Mouse (Mus musculus) embryonic facial prominence, embryonic 10.5 days (tissue): ENCODE data around the gene Slc22a18. TPM values are rescaled to one million over a fixed set of nuclear protein-coding genes. Genes with fewer than 3 reads are reported as not detected.

ENCODE experiments used
- DNase-seq: peaks from one replicate; pipeline ENCODE4 v3.0.0-alpha.2; 2017; ENCODE audit warnings: low spot score
- H3K27ac ChIP-seq: fragments of 300-500 bp; sonication (generic); replicated peaks from 2 replicates; pipeline ENCODE4 v1.5.1; 2016; ENCODE audit warnings: mild to moderate bottlenecking
- H3K27me3 ChIP-seq: fragments of 300-500 bp; sonication (generic); replicated peaks from 2 replicates; pipeline ENCODE4 v1.6.1; 2016; ENCODE audit warnings: low read depth, mild to moderate bottlenecking; ENCODE audit not compliant: poor library complexity, severe bottlenecking
- H3K36me3 ChIP-seq: fragments of 300-500 bp; sonication (generic); replicated peaks from 2 replicates; pipeline ENCODE4 v1.6.1; 2016; ENCODE audit warnings: mild to moderate bottlenecking, moderate library complexity
- H3K4me1 ChIP-seq: fragments of 300-500 bp; sonication (generic); 2 replicates; pipeline ENCODE4 v1.6.1; 2016
- H3K4me3 ChIP-seq: fragments of 300-500 bp; sonication (generic); 2 replicates; pipeline ENCODE4 v1.5.1; 2016; ENCODE audit warnings: mild to moderate bottlenecking, moderate library complexity
- H3K9me3 ChIP-seq: fragments of 300-500 bp; sonication (generic); 2 replicates; pipeline ENCODE4 v1.6.1; 2016; ENCODE audit warnings: mild to moderate bottlenecking
- WGBS: fragments of 180-500 bp; shearing (Covaris S2); methylation state at CpG from one replicate; pipeline ENCODE4 v1.1.7; 2016; 5-methylcytosine and 5-hydroxymethylcytosine counted together
- polyA plus RNA-seq: library from polyadenylated mRNA; unstranded; fragments of >200 nt; fragmentation: Nextera tagmentation; extraction: Ambion mirVana; gene quantifications from 2 replicates; pipeline ENCODE4 v1.2.1, GENCODE M21; 2016

Gene Slc22a18
- polyA plus RNA-seq = 0.26 and 0.96 TPM in 2 replicates

DNA sequence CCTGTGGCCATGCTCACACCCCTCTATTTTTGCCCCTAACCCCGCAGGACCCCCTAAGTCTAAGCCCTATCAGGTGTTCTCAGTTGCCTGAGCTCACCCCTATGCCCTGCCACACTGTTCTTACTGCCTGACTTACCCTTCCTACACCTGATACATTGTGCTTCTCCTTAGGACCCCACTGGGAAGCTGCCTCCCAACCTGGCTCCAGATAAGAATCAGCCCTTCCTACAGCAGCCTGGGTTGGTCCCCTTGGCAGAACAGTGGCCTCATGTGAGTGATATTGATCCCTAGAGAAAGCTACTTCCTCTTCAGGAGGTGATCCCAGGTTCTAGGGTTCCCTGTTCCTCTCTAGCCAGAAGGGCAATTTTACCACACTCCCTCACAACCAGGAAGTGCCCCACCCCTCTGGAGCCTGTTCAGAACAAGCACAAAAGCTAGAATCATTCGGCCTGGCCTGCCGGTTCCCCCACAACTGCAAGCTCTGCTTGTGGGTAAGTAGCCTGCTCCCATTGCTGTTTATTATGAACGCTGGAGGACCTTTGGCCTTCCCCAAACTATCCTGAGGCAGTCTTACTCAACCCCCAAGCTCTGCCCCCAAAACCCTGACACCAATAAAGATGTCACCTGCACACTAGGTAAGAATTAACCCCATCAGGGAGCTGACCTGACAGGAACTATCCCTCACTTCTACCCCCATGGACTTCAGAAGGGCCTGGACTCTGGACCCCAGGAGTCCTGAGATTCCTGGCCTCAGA lies at the start of gene Slc22a18:
Slc22a18 (plus strand) TSS at position 390 of the 755 bp plus-strand sequence.
- WGBS = 49% methylated on average over 4 of the region's 4 CpGs
- Histone ChIP-seq H3K27ac (no peak within 1 kb of the TSS), H3K36me3 (no peaks in the 10 kb centered on the region), H3K4me1 (peaks cover 12% of the 10 kb centered on the region), H3K4me3 (no peak within 1 kb of the TSS), H3K9me3 (no peaks in the 10 kb centered on the region), H3K27me3 (peaks cover 26% of the 10 kb centered on the region)
- no peak for DNase-seq

DNA sequence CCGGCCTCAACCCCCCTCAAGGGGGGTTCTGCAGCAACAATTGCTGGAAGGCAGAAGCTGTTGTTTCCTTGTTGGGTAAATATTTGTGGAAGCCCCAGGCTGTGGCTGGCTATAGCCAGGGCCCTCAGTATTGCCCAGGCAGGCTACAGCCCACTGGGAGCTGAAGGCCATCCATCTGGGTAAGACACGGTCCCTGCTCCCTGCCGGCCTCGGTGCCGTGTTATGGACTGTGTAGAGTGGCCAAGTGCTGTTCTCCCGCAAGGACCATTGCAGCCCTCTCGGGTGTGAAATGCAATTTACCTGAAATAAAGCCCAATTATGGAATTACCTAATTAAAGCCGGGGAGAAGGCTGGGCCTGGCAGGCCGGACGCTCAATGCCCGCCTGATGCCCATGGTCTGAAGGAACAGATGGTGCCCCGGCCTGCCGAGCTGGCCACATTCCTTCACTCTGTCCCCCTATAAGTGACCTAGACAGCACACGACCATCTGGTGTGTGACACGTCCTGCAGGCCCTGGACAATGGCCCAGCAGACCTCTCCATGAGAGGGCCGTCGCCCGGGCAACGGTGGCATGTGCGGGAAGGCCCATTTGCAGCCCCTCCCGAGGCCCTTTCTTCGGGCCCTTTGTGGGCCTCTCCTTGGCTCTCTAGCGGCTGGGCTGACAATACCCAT lies 45.3 kb upstream of the Slc22a18 start:
- Histone ChIP-seq H3K4me1 (peaks cover 26% of the 10 kb centered on the region), H3K4me3 (no peak overlapping the region), H3K27me3 (peaks cover 81% of the 10 kb centered on the region), H3K9me3 (no peaks in the 10 kb centered on the region), H3K36me3 (no peaks in the 10 kb centered on the region), H3K27ac (peak overlapping the region; percentile 68)
- 63% methylated on average over 23 of the region's 23 CpGs for WGBS
- peak; percentile 67 for DNase-seq

DNA sequence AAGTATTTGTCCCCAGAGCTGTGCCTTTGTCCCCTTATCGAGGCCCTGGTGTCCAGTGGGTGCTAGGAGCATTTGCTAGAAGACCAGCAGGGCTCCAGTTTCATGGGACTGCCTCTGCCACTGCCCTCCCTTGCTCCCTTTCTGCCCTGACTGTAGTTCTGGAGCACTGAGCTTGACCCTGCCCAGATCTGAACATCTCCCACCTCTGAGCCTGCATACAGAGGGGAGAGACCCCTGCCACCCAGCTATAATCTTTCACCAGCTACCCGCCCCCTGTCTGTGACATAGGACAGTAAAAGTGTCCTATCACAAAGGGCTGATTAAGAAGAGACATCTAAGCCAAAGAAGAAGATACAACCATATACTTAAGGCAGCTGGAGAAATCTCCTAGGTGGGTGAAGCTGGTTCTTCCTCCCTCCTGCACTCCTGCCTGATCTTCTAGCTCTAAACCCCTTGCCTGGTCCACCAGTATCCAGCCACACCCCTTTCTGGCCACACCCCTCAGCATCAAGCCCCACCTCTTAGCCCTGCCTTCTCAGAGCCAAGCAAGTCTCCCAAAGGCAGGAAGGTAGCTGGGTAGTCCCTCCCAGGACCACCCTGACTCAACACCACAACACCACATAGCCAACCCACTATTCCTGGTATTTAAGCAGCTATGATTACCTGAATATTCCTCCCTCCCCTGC lies 44.6 kb upstream of the Slc22a18 start:
- H3K36me3 ChIP-seq = no peaks in the 10 kb centered on the region
- WGBS = 70% methylated on average over 2 of the region's 2 CpGs
- DNase-seq = no peak
- no peak overlapping the region for H3K4me3 ChIP-seq
- peaks cover 30% of the 10 kb centered on the region for H3K4me1 ChIP-seq
- no peaks in the 10 kb centered on the region for H3K9me3 ChIP-seq
- peak overlapping the region; percentile 68 for H3K27ac ChIP-seq
- H3K27me3 ChIP-seq = peaks cover 88% of the 10 kb centered on the region

GRCm38 (mm10) chr7:143432631-143433030 lies 40.9 kb upstream of the Slc22a18 start:
- Histone ChIP-seq H3K9me3 (no peaks in the 10 kb centered on the region), H3K36me3 (no peaks in the 10 kb centered on the region), H3K4me1 (peaks cover 35% of the 10 kb centered on the region), H3K4me3 (no peak overlapping the region), H3K27ac (no peak overlapping the region), H3K27me3 (peaks cover 96% of the 10 kb centered on the region)
- DNase-seq = no peak
- WGBS = 70% methylated on average over 1 of the region's 1 CpGs

- WGBS = 68% methylated on average over 7 of the region's 7 CpGs
- H3K27ac ChIP-seq = no peak overlapping the region; the same call in 1 of the 2 replicates
- DNase-seq = no peak
- H3K36me3 ChIP-seq = no peaks in the 10 kb centered on the region
- no peak overlapping the region for H3K4me3 ChIP-seq
- no peaks in the 10 kb centered on the region for H3K9me3 ChIP-seq
- peaks cover 95% of the 10 kb centered on the region for H3K27me3 ChIP-seq
- H3K4me1 ChIP-seq = peaks cover 35% of the 10 kb centered on the region
Observed at GRCm38 (mm10) chr7:143433331-143433730, 40.2 kb upstream of the Slc22a18 start.

DNA sequence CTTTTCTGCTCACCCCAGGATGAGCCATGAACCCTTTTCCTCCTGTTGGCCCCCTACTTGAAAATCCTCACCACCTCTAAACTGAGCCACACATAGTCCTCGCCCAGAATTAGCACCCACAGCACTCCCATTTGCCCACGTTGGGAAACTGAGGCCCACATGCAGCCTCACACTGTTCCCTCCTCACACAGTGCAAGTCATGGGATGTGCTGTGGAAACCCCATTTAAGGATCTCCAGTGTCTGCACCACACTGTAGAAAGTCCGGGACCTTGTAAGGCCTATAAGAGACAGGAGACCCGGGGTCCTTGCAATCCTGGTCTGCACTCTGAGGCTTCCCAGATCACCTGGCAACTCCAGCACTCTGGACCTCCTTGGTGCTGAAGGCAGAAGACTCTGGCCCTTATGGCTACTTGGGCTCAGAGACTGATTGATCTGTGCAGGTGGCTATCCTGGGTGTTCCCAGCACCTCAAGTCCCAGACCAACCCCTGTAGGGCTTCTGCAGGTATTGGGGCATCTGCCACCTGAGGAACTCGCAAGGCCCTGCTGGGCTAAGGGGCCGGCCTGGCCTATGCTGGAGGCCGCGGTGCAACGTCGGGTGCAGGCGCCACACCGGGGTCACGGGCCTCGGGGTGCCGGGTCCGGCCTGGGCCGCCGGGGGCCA lies 36.2 kb upstream of the Slc22a18 start:
- H3K36me3 ChIP-seq = no peaks in the 10 kb centered on the region
- no peaks in the 10 kb centered on the region for H3K9me3 ChIP-seq
- 16% methylated on average over 18 of the region's 18 CpGs for WGBS
- H3K27ac ChIP-seq = peak overlapping the region; percentile 96
- peaks cover 37% of the 10 kb centered on the region for H3K4me1 ChIP-seq
- peaks cover 97% of the 10 kb centered on the region for H3K27me3 ChIP-seq
- H3K4me3 ChIP-seq = peak overlapping the region; percentile 66
- no peak for DNase-seq

- peaks cover 38% of the 10 kb centered on the region for H3K4me1 ChIP-seq
- H3K27me3 ChIP-seq = peaks cover 97% of the 10 kb centered on the region
- peak; percentile 78 for DNase-seq
- 1% methylated on average over 62 of the region's 63 CpGs for WGBS
- H3K9me3 ChIP-seq = no peaks in the 10 kb centered on the region
- H3K36me3 ChIP-seq = no peaks in the 10 kb centered on the region
- H3K27ac ChIP-seq = peak overlapping the region; percentile 96
- peak overlapping the region; percentile 66 for H3K4me3 ChIP-seq
Observed at GRCm38 (mm10) chr7:143437894-143438581, 35.5 kb upstream of the Slc22a18 start.

GRCm38 (mm10) chr7:143438965-143439364 lies 34.6 kb upstream of the Slc22a18 start:
- Histone ChIP-seq H3K9me3 (no peaks in the 10 kb centered on the region), H3K27ac (no peak overlapping the region), H3K4me1 (peaks cover 40% of the 10 kb centered on the region), H3K4me3 (peak overlapping the region; percentile 18; the same call in 1 of the 2 replicates), H3K36me3 (no peaks in the 10 kb centered on the region), H3K27me3 (peaks cover 97% of the 10 kb centered on the region)
- WGBS = 53% methylated on average over 1 of the region's 1 CpGs
- DNase-seq = no peak

DNA sequence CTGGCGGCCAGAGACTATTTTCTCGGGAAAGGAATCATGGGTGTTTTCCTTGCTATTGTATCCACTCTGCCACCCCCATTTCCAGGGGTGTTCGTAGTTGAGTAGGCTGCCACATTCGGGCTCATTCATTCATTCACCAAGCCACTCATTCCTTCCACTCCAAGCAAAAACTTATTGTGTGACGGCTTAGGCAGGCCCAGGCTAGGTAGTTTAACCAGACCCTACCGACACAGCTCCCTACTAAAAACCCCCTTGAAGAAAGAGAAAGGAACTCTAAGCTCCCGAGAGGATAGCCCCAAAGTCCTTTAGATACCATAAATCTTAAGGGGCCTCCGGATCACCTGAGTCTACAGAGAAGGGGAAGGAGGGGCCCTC lies 29.0 kb upstream of the Slc22a18 start:
- Histone ChIP-seq H3K27ac (peak overlapping the region; percentile 52; the same call in 1 of the 2 replicates), H3K9me3 (no peaks in the 10 kb centered on the region), H3K4me3 (peak overlapping the region; percentile 54; the same call in 1 of the 2 replicates), H3K27me3 (peaks cover 98% of the 10 kb centered on the region), H3K4me1 (peaks cover 40% of the 10 kb centered on the region), H3K36me3 (no peaks in the 10 kb centered on the region)
- DNase-seq = no peak
- WGBS = 21% methylated on average over 8 of the region's 8 CpGs

DNA sequence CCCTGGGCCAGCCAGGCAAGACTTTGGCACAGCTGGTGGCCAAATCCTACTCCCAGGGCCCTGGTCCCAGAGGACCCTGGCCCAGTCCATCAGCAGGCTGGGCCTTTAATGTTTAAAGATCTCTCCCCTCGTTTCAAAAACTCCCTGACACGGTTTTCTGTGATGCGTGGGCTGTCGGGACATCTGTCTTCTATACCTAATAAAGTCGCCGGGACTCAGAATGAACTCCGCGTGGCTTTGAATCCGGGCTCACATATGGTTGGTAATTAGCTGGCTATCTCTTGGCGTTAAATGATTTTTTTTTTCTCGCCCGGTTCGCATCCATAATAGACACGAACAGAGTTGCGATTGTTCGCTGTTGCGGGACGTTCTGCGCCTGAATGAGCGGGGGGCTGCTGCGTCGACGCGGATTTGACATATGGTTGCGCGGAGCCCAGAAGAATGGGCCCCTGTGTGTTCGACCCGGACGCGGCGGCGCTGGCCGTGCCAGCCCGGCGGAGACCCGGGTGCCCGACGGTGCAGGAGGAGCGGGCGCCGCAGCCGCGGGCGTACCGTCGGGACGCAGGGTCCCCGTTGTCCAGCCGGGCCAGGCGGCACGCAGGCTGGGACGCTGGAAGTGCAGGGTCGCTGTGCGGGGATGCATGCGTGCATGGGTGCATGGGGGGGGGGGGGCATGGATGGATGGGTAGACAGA lies 28.4 kb upstream of the Slc22a18 start:
- WGBS = 2% methylated on average over 55 of the region's 55 CpGs
- DNase-seq = peak; percentile 56
- H3K27ac ChIP-seq = peak overlapping the region; percentile 82
- H3K9me3 ChIP-seq = no peaks in the 10 kb centered on the region
- no peaks in the 10 kb centered on the region for H3K36me3 ChIP-seq
- peak overlapping the region; percentile 54 for H3K4me3 ChIP-seq
- H3K4me1 ChIP-seq = peaks cover 40% of the 10 kb centered on the region
- H3K27me3 ChIP-seq = peaks cover 96% of the 10 kb centered on the region

GRCm38 (mm10) chr7:143445651-143446460 lies 27.7 kb upstream of the Slc22a18 start:
- H3K27ac ChIP-seq = peak overlapping the region; percentile 82
- peaks cover 88% of the 10 kb centered on the region for H3K27me3 ChIP-seq
- WGBS = 3% methylated on average over 53 of the region's 53 CpGs
- DNase-seq = peak; percentile 61
- no peaks in the 10 kb centered on the region for H3K36me3 ChIP-seq
- H3K9me3 ChIP-seq = no peaks in the 10 kb centered on the region
- peaks cover 40% of the 10 kb centered on the region for H3K4me1 ChIP-seq
- H3K4me3 ChIP-seq = peak overlapping the region; percentile 54
